Mouse (Mus musculus) adrenal gland, postnatal 36 days (tissue): Measurements from ENCODE around the gene D17Wsu92e. TPM values are rescaled to one million over a fixed set of nuclear protein-coding genes. Genes with fewer than 3 reads are reported as not detected.

Experiments used
- total RNA-seq, 2 experiments: library from RNA; stranded (reverse); gene quantifications; 2 replicates each; pipeline ENCODE4 v1.2.3; 2021

The D17Wsu92e gene
- total RNA-seq, 2 experiments from 2014 or later = 160 to 185 TPM

Other genes with a start within 250 kb of the D17Wsu92e start
- 100 to 1,000 TPM; 191 to 211 TPM for gene Nudt3, start 197.2 kb downstream of the D17Wsu92e start, total RNA-seq
- gene RPS10-NUDT3, start 185.4 kb downstream of the D17Wsu92e start, total RNA-seq = not detected
- 1,000 to 10,000 TPM in 1 of 2 experiments, 100 to 1,000 TPM in 1; 945 to 1,005 TPM for gene Rps10, start 184.0 kb downstream of the D17Wsu92e start, total RNA-seq
- 1 to 10 TPM; 2.5 to 3.5 TPM for gene Pacsin1, start 165.1 kb downstream of the D17Wsu92e start, total RNA-seq
- under 1 TPM in 1 of 2 experiments, not detected in 1; 0.16 TPM for gene Spdef, start 91.7 kb downstream of the D17Wsu92e start, total RNA-seq
- gene Snrpc, start 17.5 kb upstream of the D17Wsu92e start, total RNA-seq = 10 to 100 TPM; 84.2 to 85.8 TPM
- 10 to 100 TPM; 26.8 to 33.4 TPM for gene Uhrf1bp1, start 35.8 kb upstream of the D17Wsu92e start, total RNA-seq
- 10 to 100 TPM; 22.3 to 27.7 TPM for gene Anks1, start 88.7 kb upstream of the D17Wsu92e start, total RNA-seq
- 10 to 100 TPM; 29.5 to 31.4 TPM for gene Taf11, start 89.2 kb upstream of the D17Wsu92e start, total RNA-seq